Mouse (Mus musculus): ENCODE measurements around the gene Areg.

Areg gene

GRCm38 (mm10) chr5:91176397-91176796 is 37.0 kb downstream of the Areg start:
- no peak for DNase-seq

GRCm38 (mm10) chr5:91194572-91194971 is 55.2 kb downstream of the Areg start:
- DNase-seq: no peak

Measured in lung, postnatal 10 days (tissue).